Mouse (Mus musculus): ENCODE results near the gene Adam22.

- TF ChIP-seq GATA2 (IDR thresholded peaks at IDR 0.05; ENCODE audit: borderline replicate concordance, low read depth, low read length) (no peak), CTCF (IDR thresholded peaks at IDR 0.05; ENCODE audit: low read depth, low read length) (no peak), TAL1 (conservative IDR thresholded peaks at IDR 0.05; ENCODE audit: low read depth, low read length) (no peak), POLR2AphosphoS5 (IDR thresholded peaks at IDR 0.05; ENCODE audit: insufficient replicate concordance, low read depth, low read length) (no peak), GATA1 (IDR thresholded peaks at IDR 0.05; ENCODE audit: borderline replicate concordance, low read length) (no peak)
These were observed 26.3 kb downstream of the Adam22 start for GRCm38 (mm10) chr5:8341676-8342075.

Measured in G1E (cell line).